Mouse (Mus musculus): ENCODE results near the gene Trnau1ap. TPM values are rescaled to one million over a fixed set of nuclear protein-coding genes. Genes with fewer than 3 reads are reported as not detected.
"Not testable (repeated sequence)": the region's sequence is repeated elsewhere in the genome, so short reads cannot be mapped to it uniquely, and the experiment has no call there.

The Trnau1ap gene
- total RNA-seq, 2 experiments from 2014 or later = 22.4 to 24.9 TPM

GRCm38 (mm10) chr4:132291624-132292335 is 37.6 kb downstream of the Trnau1ap start:
- Histone ChIP-seq H3K27ac (no peak overlapping the region), H3K4me3 (no peak overlapping the region)
- intact Hi-C loops (cut with DNase I) = loop anchor here (5.0 kb wide), 3 partner anchors 56 to 221 kb away; partner anchors contain the start of gene Sesn2
- TF ChIP-seq CTCF (IDR thresholded peaks at IDR 0.05) = peak; percentile 16
- no peak for DNase-seq (ENCODE audit: extremely low spot score in 1 of 2, low spot score in 2 of 2)

- intact Hi-C loops (cut with DNase I) = loop anchor here (5.0 kb wide), 3 partner anchors 56 to 221 kb away; partner anchors contain the start of gene Sesn2
- Histone ChIP-seq H3K4me3 (no peak overlapping the region), H3K27ac (no peak overlapping the region)
- DNase-seq (ENCODE audit: extremely low spot score in 1 of 2, low spot score in 2 of 2) = no peak
- no peak for TF ChIP-seq CTCF (IDR thresholded peaks at IDR 0.05)
Observed at GRCm38 (mm10) chr4:132291056-132291455, 38.3 kb downstream of the Trnau1ap start.

- DNase-seq (ENCODE audit: extremely low spot score in 1 of 2, low spot score in 2 of 2); intact Hi-C loops (cut with DNase I); H3K4me3 ChIP-seq; H3K27ac ChIP-seq: not testable (repeated sequence)
Observed at GRCm38 (mm10) chr4:132288840-132289239, 40.5 kb downstream of the Trnau1ap start.

GRCm38 (mm10) chr4:132275949-132276348 is 53.4 kb downstream of the Trnau1ap start:
- intact Hi-C loops (cut with DNase I) = loop anchor here (2.0 kb wide), 3 partner anchors 33 to 187 kb away; partner anchors contain the start of gene Med18
- no peak for DNase-seq (ENCODE audit: extremely low spot score in 1 of 2, low spot score in 2 of 2)
- no peak overlapping the region for H3K4me3 ChIP-seq
- H3K27ac ChIP-seq = no peak overlapping the region
- no peak for TF ChIP-seq CTCF (IDR thresholded peaks at IDR 0.05)

GRCm38 (mm10) chr4:132274156-132274862 is 55.0 kb downstream of the Trnau1ap start, which contains the start of gene Taf12:
Gene Taf12, plus strand, starts transcription at chr4:132274375.
- DNase-seq (ENCODE audit: extremely low spot score in 1 of 2, low spot score in 2 of 2) = peak; percentile 90 to 91
- H3K27ac ChIP-seq = peak within 1 kb of the TSS; percentile 74
- intact Hi-C loops (cut with DNase I) = loop anchor here (2.0 kb wide), 3 partner anchors 34 to 188 kb away; partner anchors contain the start of gene Med18
- TF ChIP-seq CTCF (IDR thresholded peaks at IDR 0.05) = no peak
- H3K4me3 ChIP-seq = peak within 1 kb of the TSS; percentile 80

- DNase-seq (ENCODE audit: extremely low spot score in 1 of 2, low spot score in 2 of 2) = no peak
- TF ChIP-seq CTCF (IDR thresholded peaks at IDR 0.05) = no peak
- no peak overlapping the region; the same call in 1 of the 2 replicates for H3K27ac ChIP-seq
- intact Hi-C loops (cut with DNase I) = no loop called here
- peak overlapping the region; percentile 80 for H3K4me3 ChIP-seq
Observed at GRCm38 (mm10) chr4:132273166-132273565, 56.2 kb downstream of the Trnau1ap start.

GRCm38 (mm10) chr4:132269740-132270560 is 59.4 kb downstream of the Trnau1ap start:
- DNase-seq (ENCODE audit: extremely low spot score in 1 of 2, low spot score in 2 of 2) = peak; percentile 77 to 79
- intact Hi-C loops (cut with DNase I) = loop anchor here (1.0 kb wide), 1 partner anchor 9 kb away; the partner anchor contains the start of gene Gmeb1
- H3K4me3 ChIP-seq = peak overlapping the region; percentile 44
- H3K27ac ChIP-seq = peak overlapping the region; percentile 98
- peak; percentile 31 for TF ChIP-seq CTCF (IDR thresholded peaks at IDR 0.05)

GRCm38 (mm10) chr4:132268871-132269739 is 60.2 kb downstream of the Trnau1ap start:
- intact Hi-C loops (cut with DNase I) = no loop called here
- Histone ChIP-seq H3K4me3 (no peak overlapping the region), H3K27ac (peak overlapping the region; percentile 98; the same call in 1 of the 2 replicates)
- DNase-seq (ENCODE audit: extremely low spot score in 1 of 2, low spot score in 2 of 2) = no peak
- peak; percentile 48 for TF ChIP-seq CTCF (IDR thresholded peaks at IDR 0.05)

GRCm38 (mm10) chr4:132266835-132267349 is 62.4 kb downstream of the Trnau1ap start:
- no peak for TF ChIP-seq CTCF (IDR thresholded peaks at IDR 0.05)
- DNase-seq (ENCODE audit: extremely low spot score in 1 of 2, low spot score in 2 of 2) = no peak
- H3K4me3 ChIP-seq = no peak overlapping the region
- H3K27ac ChIP-seq = peak overlapping the region; percentile 67
- intact Hi-C loops (cut with DNase I) = no loop called here

GRCm38 (mm10) chr4:132263313-132263712 is 66.0 kb downstream of the Trnau1ap start:
- TF ChIP-seq CTCF (IDR thresholded peaks at IDR 0.05) = no peak
- no peak for DNase-seq (ENCODE audit: extremely low spot score in 1 of 2, low spot score in 2 of 2)
- intact Hi-C loops (cut with DNase I) = loop anchor here (5.0 kb wide), 1 partner anchor 391 kb away; the partner anchor contains the start of gene Srsf4
- Histone ChIP-seq H3K27ac (no peak overlapping the region), H3K4me3 (no peak overlapping the region)

Measured in left cerebral cortex, adult 2 months (tissue).